Mouse (Mus musculus): ENCODE measurements at regions not wholly inside any gene's neighbourhood (a gene's known extent, or its start where the extent isn't known, plus 50 kb on each side); places are given as distances from the start of the nearest gene placed in this dataset.

GRCm38 (mm10) chr11:92858170-92858569 is 239.7 kb upstream of the Car10 start:
- Histone ChIP-seq H3K9ac (replicated peaks; ENCODE audit: low read length) (no peak overlapping the region), H3K4me2 (replicated peaks; ENCODE audit: low read depth, low read length) (no peak overlapping the region), H3K27me3 (ENCODE audit: insufficient read depth, low read length) (no peaks in the 10 kb centered on the region), H3K9me3 (ENCODE audit: low read length) (no peaks in the 10 kb centered on the region), H3K4me1 (ENCODE audit: insufficient read depth, low read length) (no peaks in the 10 kb centered on the region), H3K36me3 (ENCODE audit: insufficient read depth, low read length) (no peaks in the 10 kb centered on the region), H3K4me3 (ENCODE audit: low read length) (no peak overlapping the region), H3K27ac (ENCODE audit: low read length) (no peak overlapping the region)
- WGBS: 79% methylated on average over 2 of the region's 2 CpGs
- no peak for ATAC-seq (ENCODE audit: low FRiP score, low TSS enrichment)

- H3K4me1 ChIP-seq (ENCODE audit: insufficient read depth, low read length): no peaks in the 10 kb centered on the region
- no peak overlapping the region for H3K27ac ChIP-seq (ENCODE audit: low read length)
- no peak overlapping the region for H3K4me2 ChIP-seq (replicated peaks; ENCODE audit: low read depth, low read length)
- H3K9me3 ChIP-seq (ENCODE audit: low read length): no peaks in the 10 kb centered on the region
- H3K27me3 ChIP-seq (ENCODE audit: insufficient read depth, low read length): no peaks in the 10 kb centered on the region
- no peak overlapping the region for H3K4me3 ChIP-seq (ENCODE audit: low read length)
- peak; percentile 71; the same call in 1 of the 2 replicates for ATAC-seq (ENCODE audit: low FRiP score, low TSS enrichment)
- H3K36me3 ChIP-seq (ENCODE audit: insufficient read depth, low read length): no peaks in the 10 kb centered on the region
- H3K9ac ChIP-seq (replicated peaks; ENCODE audit: low read length): no peak overlapping the region
- WGBS: 47% methylated on average over 8 of the region's 8 CpGs
Measured at GRCm38 (mm10) chr11:92889693-92890454, 208.0 kb upstream of the Car10 start.

- H3K27ac ChIP-seq (ENCODE audit: low read length): no peak overlapping the region
- H3K9ac ChIP-seq (replicated peaks; ENCODE audit: low read length): no peak overlapping the region
- H3K4me1 ChIP-seq (ENCODE audit: insufficient read depth, low read length): no peaks in the 10 kb centered on the region
- H3K36me3 ChIP-seq (ENCODE audit: insufficient read depth, low read length): no peaks in the 10 kb centered on the region
- H3K4me3 ChIP-seq (ENCODE audit: low read length): no peak overlapping the region
- H3K27me3 ChIP-seq (ENCODE audit: insufficient read depth, low read length): no peaks in the 10 kb centered on the region
- no peak for ATAC-seq (ENCODE audit: low FRiP score, low TSS enrichment)
- WGBS: 18% methylated on average over 7 of the region's 7 CpGs
- H3K9me3 ChIP-seq (ENCODE audit: low read length): no peaks in the 10 kb centered on the region
- H3K4me2 ChIP-seq (replicated peaks; ENCODE audit: low read depth, low read length): no peak overlapping the region
Measured at GRCm38 (mm10) chr11:92899296-92899695, 198.5 kb upstream of the Car10 start.
